Mouse (Mus musculus) neural tube, embryonic 12.5 days (tissue): Measurements from ENCODE around the gene Ninj1. TPM values are rescaled to one million over a fixed set of nuclear protein-coding genes. Genes with fewer than 3 reads are reported as not detected.

ENCODE experiments used
- ATAC-seq: fragments of 200-750 bp; cut with Nextera tagmentation; 2 replicates; pipeline ENCODE4 v1.8.0; 2017; ENCODE audit warnings: low read depth, mild to moderate bottlenecking, moderate TSS enrichment, moderate library complexity; ENCODE audit not compliant: low FRiP score
- H3K27ac ChIP-seq: fragments of 300-500 bp; sonication (generic); 2 replicates; pipeline ENCODE4 v1.5.1; 2016
- H3K27me3 ChIP-seq: fragments of 300-500 bp; sonication (generic); replicated peaks from 2 replicates; pipeline ENCODE4 v1.6.1; 2016; ENCODE audit warnings: mild to moderate bottlenecking
- H3K36me3 ChIP-seq: fragments of 300-500 bp; sonication (generic); 2 replicates; pipeline ENCODE4 v1.6.1; 2016; ENCODE audit warnings: mild to moderate bottlenecking
- H3K4me1 ChIP-seq: fragments of 300-500 bp; sonication (generic); 2 replicates; pipeline ENCODE4 v1.6.1; 2016
- H3K4me2 ChIP-seq: fragments of 300-500 bp; sonication (generic); replicated peaks from 2 replicates; pipeline ENCODE4 v1.6.1; 2016; ENCODE audit warnings: mild to moderate bottlenecking
- H3K4me3 ChIP-seq: fragments of 300-500 bp; sonication (generic); 2 replicates; pipeline ENCODE4 v1.5.1; 2016
- H3K9ac ChIP-seq: fragments of 300-500 bp; sonication (generic); 2 replicates; pipeline ENCODE4 v1.6.1; 2016; ENCODE audit warnings: mild to moderate bottlenecking
- H3K9me3 ChIP-seq: fragments of 300-500 bp; sonication (generic); 2 replicates; pipeline ENCODE4 v1.6.1; 2016; ENCODE audit warnings: mild to moderate bottlenecking
- WGBS: fragments of 180-500 bp; shearing (Covaris S2); methylation state at CpG from one replicate; pipeline ENCODE4 v1.1.7; 2016; 5-methylcytosine and 5-hydroxymethylcytosine counted together
- polyA plus RNA-seq: library from polyadenylated mRNA; unstranded; fragments of >200 nt; fragmentation: Nextera tagmentation; extraction: Ambion mirVana; gene quantifications from 2 replicates; pipeline ENCODE4 v1.2.1, GENCODE M21; 2016

The Ninj1 gene
- polyA plus RNA-seq, 1 experiment from 2014 or later, result 21.0 TPM

GRCm38 (mm10) chr13:49218651-49219050 is 31.4 kb downstream of the Ninj1 start:
- H3K27me3 ChIP-seq, result peaks cover 17% of the 10 kb centered on the region
- H3K9me3 ChIP-seq, result no peaks in the 10 kb centered on the region

GRCm38 (mm10) chr13:49219367-49219766 is 32.1 kb downstream of the Ninj1 start:
- H3K27me3 ChIP-seq, result peaks cover 17% of the 10 kb centered on the region
- H3K36me3 ChIP-seq, result no peaks in the 10 kb centered on the region
- no peak overlapping the region for H3K4me2 ChIP-seq
- WGBS, result 89% methylated on average over 4 of the region's 4 CpGs
- no peaks in the 10 kb centered on the region for H3K9me3 ChIP-seq
- ATAC-seq, result no peak
- no peak overlapping the region for H3K9ac ChIP-seq
- H3K27ac ChIP-seq, result no peak overlapping the region
- H3K4me1 ChIP-seq, result peaks cover 11% of the 10 kb centered on the region; the same call in 1 of the 2 replicates
- no peak overlapping the region for H3K4me3 ChIP-seq

More at GRCm38 (mm10) chr13:49218651-49219050, 31.4 kb downstream of the Ninj1 start:
- peaks cover 16% of the 10 kb centered on the region for H3K4me1 ChIP-seq
- no peak overlapping the region for H3K9ac ChIP-seq
- ATAC-seq, result no peak
- H3K4me3 ChIP-seq, result no peak overlapping the region
- 50% methylated on average over 3 of the region's 3 CpGs for WGBS
- H3K36me3 ChIP-seq, result no peaks in the 10 kb centered on the region
- H3K27ac ChIP-seq, result no peak overlapping the region
- H3K4me2 ChIP-seq, result no peak overlapping the region

- H3K4me2 ChIP-seq, result no peak overlapping the region
- peaks cover 17% of the 10 kb centered on the region for H3K27me3 ChIP-seq
- no peaks in the 10 kb centered on the region for H3K36me3 ChIP-seq
- H3K27ac ChIP-seq, result no peak overlapping the region
- ATAC-seq, result no peak
- H3K9me3 ChIP-seq, result no peaks in the 10 kb centered on the region
- H3K4me1 ChIP-seq, result peaks cover 5% of the 10 kb centered on the region; the same call in 1 of the 2 replicates
- H3K9ac ChIP-seq, result no peak overlapping the region
- WGBS, result 20% methylated on average over 5 of the region's 5 CpGs
- no peak overlapping the region for H3K4me3 ChIP-seq
Observed at GRCm38 (mm10) chr13:49220912-49221311, 33.6 kb downstream of the Ninj1 start.

- no peaks in the 10 kb centered on the region for H3K9me3 ChIP-seq
- no peak overlapping the region for H3K4me3 ChIP-seq
- 20% methylated on average over 10 of the region's 10 CpGs for WGBS
- no peaks in the 10 kb centered on the region for H3K27me3 ChIP-seq
- no peaks in the 10 kb centered on the region for H3K36me3 ChIP-seq
- no peaks in the 10 kb centered on the region for H3K4me1 ChIP-seq
- no peak overlapping the region for H3K27ac ChIP-seq
- ATAC-seq, result no peak
- H3K4me2 ChIP-seq, result no peak overlapping the region
- no peak overlapping the region for H3K9ac ChIP-seq
Observed at GRCm38 (mm10) chr13:49224314-49224713, 37.0 kb downstream of the Ninj1 start.

GRCm38 (mm10) chr13:49224729-49225128 is 37.4 kb downstream of the Ninj1 start:
- H3K27me3 ChIP-seq, result no peaks in the 10 kb centered on the region
- no peak for ATAC-seq
- H3K4me3 ChIP-seq, result no peak overlapping the region
- H3K4me1 ChIP-seq, result no peaks in the 10 kb centered on the region
- WGBS, result 19% methylated on average over 6 of the region's 6 CpGs
- H3K4me2 ChIP-seq, result no peak overlapping the region
- H3K36me3 ChIP-seq, result no peaks in the 10 kb centered on the region
- no peak overlapping the region for H3K27ac ChIP-seq
- no peaks in the 10 kb centered on the region for H3K9me3 ChIP-seq
- H3K9ac ChIP-seq, result no peak overlapping the region

GRCm38 (mm10) chr13:49225159-49225558 is 37.9 kb downstream of the Ninj1 start:
- no peak for ATAC-seq
- Histone ChIP-seq H3K4me2 (no peak overlapping the region), H3K4me3 (no peak overlapping the region), H3K9me3 (no peaks in the 10 kb centered on the region), H3K9ac (no peak overlapping the region), H3K27me3 (no peaks in the 10 kb centered on the region), H3K36me3 (no peaks in the 10 kb centered on the region), H3K4me1 (no peaks in the 10 kb centered on the region), H3K27ac (no peak overlapping the region)
- WGBS, result 67% methylated on average over 3 of the region's 3 CpGs

GRCm38 (mm10) chr13:49225633-49226032 is 38.3 kb downstream of the Ninj1 start:
- Histone ChIP-seq H3K4me2 (no peak overlapping the region), H3K27ac (no peak overlapping the region), H3K36me3 (no peaks in the 10 kb centered on the region), H3K9ac (no peak overlapping the region), H3K4me1 (no peaks in the 10 kb centered on the region), H3K4me3 (no peak overlapping the region), H3K9me3 (no peaks in the 10 kb centered on the region), H3K27me3 (no peaks in the 10 kb centered on the region)
- 26% methylated on average over 4 of the region's 4 CpGs for WGBS
- ATAC-seq, result no peak

- Histone ChIP-seq H3K36me3 (no peaks in the 10 kb centered on the region), H3K27ac (no peak overlapping the region), H3K9me3 (no peaks in the 10 kb centered on the region), H3K9ac (no peak overlapping the region), H3K4me3 (no peak overlapping the region), H3K4me1 (no peaks in the 10 kb centered on the region), H3K4me2 (no peak overlapping the region), H3K27me3 (no peaks in the 10 kb centered on the region)
- no peak for ATAC-seq
- 92% methylated on average over 8 of the region's 8 CpGs for WGBS
Observed at GRCm38 (mm10) chr13:49233792-49234572, 46.7 kb downstream of the Ninj1 start.

GRCm38 (mm10) chr13:49234711-49235110 is 47.4 kb downstream of the Ninj1 start:
- WGBS, result 96% methylated on average over 4 of the region's 4 CpGs

GRCm38 (mm10) chr13:49237617-49238016 is 50.3 kb downstream of the Ninj1 start:
- WGBS, result 88% methylated on average over 8 of the region's 8 CpGs
- H3K9ac ChIP-seq, result no peak overlapping the region
- no peaks in the 10 kb centered on the region for H3K27me3 ChIP-seq
- H3K4me1 ChIP-seq, result no peaks in the 10 kb centered on the region
- no peaks in the 10 kb centered on the region for H3K36me3 ChIP-seq
- H3K27ac ChIP-seq, result no peak overlapping the region
- no peaks in the 10 kb centered on the region for H3K9me3 ChIP-seq
- no peak overlapping the region for H3K4me2 ChIP-seq
- no peak overlapping the region for H3K4me3 ChIP-seq
- ATAC-seq, result no peak

More at GRCm38 (mm10) chr13:49234711-49235110, 47.4 kb downstream of the Ninj1 start:
- Histone ChIP-seq H3K27me3 (no peaks in the 10 kb centered on the region), H3K4me2 (no peak overlapping the region), H3K36me3 (no peaks in the 10 kb centered on the region), H3K9ac (no peak overlapping the region), H3K4me3 (no peak overlapping the region), H3K4me1 (no peaks in the 10 kb centered on the region), H3K27ac (no peak overlapping the region), H3K9me3 (no peaks in the 10 kb centered on the region)
- ATAC-seq, result no peak

- no peak overlapping the region for H3K27ac ChIP-seq
- no peak overlapping the region for H3K4me3 ChIP-seq
- no peak for ATAC-seq
- H3K4me2 ChIP-seq, result no peak overlapping the region
- no peaks in the 10 kb centered on the region for H3K36me3 ChIP-seq
- no peaks in the 10 kb centered on the region for H3K27me3 ChIP-seq
- WGBS, result 93% methylated on average over 8 of the region's 8 CpGs
- no peaks in the 10 kb centered on the region for H3K4me1 ChIP-seq
- H3K9ac ChIP-seq, result no peak overlapping the region
- H3K9me3 ChIP-seq, result no peaks in the 10 kb centered on the region
Observed at GRCm38 (mm10) chr13:49238737-49239136, 51.5 kb downstream of the Ninj1 start.

GRCm38 (mm10) chr13:49242321-49243065 is 55.2 kb downstream of the Ninj1 start:
- H3K4me3 ChIP-seq, result no peak overlapping the region
- no peaks in the 10 kb centered on the region for H3K36me3 ChIP-seq
- H3K27me3 ChIP-seq, result peaks cover 19% of the 10 kb centered on the region
- no peak for ATAC-seq
- H3K4me2 ChIP-seq, result no peak overlapping the region
- WGBS, result 79% methylated on average over 9 of the region's 9 CpGs
- no peaks in the 10 kb centered on the region for H3K9me3 ChIP-seq
- H3K4me1 ChIP-seq, result no peaks in the 10 kb centered on the region; the same call in 1 of the 2 replicates
- H3K27ac ChIP-seq, result no peak overlapping the region
- no peak overlapping the region for H3K9ac ChIP-seq
